Mouse (Mus musculus) embryo, embryonic 11.5 days (tissue): ENCODE measurements around the gene Rnaset2b.
"Not testable (repeated sequence)": the region's sequence is repeated elsewhere in the genome, so short reads cannot be mapped to it uniquely, and the experiment has no call there.

Experiments used
- DNase-seq: peaks from one replicate; pipeline ENCODE4 v3.0.0-alpha.2; 2012; ENCODE audit warnings: low read depth, low spot score

Gene Rnaset2b

DNA sequence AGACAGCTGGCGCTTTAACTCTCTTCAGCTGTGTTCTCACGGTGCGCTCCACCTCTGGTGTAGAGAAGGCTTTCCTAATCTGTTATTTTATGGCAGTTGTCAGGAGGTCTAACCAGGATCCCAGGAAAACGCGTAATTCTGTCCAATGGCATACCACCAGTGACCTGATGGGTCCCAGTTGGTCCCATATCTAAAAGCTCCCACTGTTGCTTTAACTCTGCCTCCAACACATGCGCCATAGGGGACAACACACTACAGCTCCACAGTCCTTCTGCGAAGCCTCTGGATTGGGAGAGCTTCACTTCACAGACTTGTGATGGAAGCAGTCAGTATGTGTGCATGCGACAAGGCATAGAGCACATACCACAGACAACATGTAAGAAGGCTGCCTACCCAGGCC lies 9.7 kb downstream of the Rnaset2b start:
- not testable (repeated sequence) for DNase-seq

DNA sequence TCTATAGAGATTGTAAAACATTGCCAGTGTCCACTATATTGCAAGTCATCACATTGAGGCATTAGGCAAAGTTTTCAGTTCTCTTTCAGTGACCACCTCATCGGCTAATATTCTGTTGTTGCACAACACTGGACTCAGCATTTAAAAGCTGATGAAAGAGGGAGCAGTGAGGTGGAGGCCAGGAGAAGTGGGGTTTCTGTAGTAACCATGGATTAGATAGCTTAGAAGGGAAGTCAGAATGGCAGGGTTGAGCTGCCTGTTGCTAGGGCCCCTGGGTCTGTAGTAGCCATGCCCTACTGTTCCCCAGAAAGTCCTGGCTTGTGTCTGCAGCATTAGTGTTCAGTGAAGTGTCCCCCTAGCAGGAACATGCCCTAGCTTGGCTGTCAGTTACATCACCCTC lies 15.7 kb downstream of the Rnaset2b start:
- not testable (repeated sequence) for DNase-seq

DNA sequence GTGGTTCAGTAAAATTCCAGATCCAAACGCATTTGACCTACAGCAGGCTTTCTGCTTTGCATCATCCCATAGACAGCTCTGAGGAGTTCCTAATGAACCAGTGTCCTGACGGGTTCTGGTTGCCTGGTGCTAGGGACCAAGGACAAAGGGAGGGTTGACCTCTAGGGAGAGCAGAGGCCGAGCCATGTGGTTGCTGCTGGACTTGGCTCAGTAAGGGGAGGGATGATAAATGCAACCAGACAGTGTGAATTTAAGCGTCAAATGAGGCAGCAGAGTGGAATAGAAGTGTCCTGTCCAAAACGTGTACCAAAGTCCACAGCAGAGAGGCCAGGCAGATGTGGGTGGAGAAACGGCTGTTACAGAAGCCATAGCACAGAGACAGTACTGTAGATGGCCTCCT lies 25.1 kb downstream of the Rnaset2b start:
- DNase-seq: not testable (repeated sequence)

DNA sequence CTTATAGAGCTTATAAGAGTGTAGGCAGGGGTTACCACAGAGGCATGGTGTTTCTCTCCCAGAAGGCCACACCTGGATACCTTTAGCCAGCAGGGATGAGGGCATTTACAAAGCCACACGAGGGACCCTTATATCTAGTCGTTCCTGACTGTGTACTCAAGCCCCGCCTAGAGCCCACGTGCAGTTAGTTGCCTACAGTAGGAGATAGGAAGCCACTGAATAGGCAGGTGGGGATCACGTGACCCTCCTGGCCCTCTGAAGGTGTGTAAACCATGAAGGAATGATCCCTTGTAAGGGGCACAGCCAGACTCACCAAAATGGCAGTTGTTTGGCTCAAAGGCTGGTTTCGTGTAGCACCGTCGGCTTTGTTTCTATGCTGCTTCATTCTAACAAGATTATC lies 26.4 kb downstream of the Rnaset2b start:
- DNase-seq: not testable (repeated sequence)

DNA sequence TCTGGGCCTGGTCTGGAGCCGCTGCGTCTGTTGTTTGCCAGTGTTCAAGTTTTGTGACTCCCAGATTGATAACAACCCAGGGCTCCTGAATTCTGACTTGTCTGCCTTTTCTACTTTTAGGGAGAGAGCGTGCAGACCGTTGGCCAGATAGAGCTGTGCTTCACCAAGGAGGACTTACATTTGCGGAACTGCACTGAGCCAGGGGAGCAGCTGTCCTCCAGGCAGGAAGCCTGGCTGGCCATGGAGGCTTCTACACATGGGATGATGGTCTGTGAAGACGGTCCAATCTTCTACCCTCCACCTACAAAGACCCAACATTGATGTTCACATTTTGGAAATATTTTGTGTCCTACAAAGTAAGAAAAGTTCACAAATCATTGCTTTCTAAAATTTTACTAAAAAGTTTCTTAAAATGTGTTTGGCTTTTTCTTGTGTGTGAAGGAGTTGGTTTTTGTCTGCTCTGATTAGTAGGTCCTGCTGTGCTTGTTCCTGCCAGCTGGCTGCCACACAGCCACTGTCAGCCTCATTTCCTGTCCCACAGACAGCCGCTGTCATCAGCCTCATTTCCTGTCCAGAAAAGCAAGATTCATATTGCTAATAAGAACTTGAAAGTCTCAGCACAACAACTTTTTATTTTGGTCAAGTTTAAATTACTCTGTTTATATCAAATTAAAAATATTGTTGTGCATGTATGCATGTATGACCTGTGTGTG lies 27.5 kb downstream of the Rnaset2b start:
- DNase-seq: not testable (repeated sequence)

DNA sequence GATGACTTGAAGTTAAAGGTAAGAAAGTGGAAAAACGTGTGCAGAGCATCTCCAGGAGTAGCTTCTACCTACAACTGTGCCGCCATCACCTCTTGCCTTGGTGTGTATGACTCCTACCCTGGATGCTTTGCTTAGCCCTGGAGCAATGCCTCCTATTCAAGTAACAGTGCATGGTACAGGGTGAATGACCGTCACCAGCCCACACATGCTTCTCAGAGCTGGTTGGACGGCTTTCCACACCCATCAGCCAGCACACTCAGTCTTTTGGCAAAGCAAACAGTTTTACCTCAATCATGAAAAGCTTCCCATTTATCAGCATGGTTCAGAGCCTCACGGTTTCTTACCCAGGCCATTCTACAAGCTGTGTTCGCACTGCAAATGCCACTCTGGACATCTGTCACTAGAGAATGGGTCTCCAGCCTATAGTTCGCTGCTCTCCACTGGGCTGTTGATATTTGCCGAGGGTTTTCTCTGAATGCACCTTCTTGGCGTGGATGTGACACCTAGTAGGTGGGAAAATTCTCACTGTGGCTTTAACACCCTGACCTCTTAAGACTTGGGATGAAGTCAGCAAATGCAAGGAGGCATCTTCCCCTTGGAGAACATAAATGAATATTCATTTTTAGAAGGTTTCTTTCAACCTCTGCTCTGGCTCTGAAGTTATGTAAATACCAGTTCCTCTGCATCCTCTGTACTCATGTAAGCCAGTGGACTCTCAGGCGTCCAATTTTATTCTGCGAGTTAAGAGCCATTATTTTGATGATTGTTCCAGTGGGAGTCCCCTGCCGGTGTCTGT lies 31.6 kb downstream of the Rnaset2b start:
- not testable (repeated sequence) for DNase-seq

DNA sequence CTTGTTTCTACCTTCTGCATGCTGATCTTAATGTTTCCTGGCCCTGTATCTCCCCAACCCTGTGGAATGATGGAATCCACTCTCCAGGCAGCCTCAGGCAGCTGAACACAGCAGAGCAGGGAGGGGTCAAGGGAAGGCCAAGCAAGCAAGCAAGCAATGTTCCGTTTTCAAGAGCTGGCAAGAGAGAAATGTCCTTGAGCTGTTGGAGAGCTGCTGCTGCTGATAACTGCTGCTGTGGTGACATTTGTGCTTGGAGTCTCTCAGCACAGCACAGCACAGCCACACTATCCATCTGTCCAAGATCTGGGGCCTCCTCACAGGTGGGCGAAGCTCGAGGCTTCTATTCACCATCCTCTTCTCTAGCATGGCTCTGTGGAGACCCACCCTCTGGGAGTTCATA lies 33.0 kb downstream of the Rnaset2b start:
- not testable (repeated sequence) for DNase-seq

DNA sequence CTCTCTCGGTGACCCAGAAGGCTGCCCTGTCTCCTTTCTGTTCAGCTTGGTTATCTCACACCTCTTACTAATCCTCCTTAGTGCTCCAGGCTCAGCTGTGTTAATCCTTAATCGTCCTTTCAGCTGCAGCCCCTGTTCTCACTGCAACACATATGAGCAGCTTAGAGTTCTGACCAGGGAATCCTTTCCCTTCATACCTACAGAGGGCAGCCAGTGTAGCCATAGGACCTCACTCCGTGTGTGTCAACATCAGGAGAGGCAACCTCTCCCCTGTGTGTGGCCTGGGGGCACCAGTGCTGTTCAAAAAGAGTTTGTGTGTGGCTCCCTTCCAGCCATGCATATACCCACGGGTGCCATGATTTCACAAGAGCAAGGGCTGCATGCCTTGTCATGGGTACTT lies 35.2 kb downstream of the Rnaset2b start:
- not testable (repeated sequence) for DNase-seq

DNA sequence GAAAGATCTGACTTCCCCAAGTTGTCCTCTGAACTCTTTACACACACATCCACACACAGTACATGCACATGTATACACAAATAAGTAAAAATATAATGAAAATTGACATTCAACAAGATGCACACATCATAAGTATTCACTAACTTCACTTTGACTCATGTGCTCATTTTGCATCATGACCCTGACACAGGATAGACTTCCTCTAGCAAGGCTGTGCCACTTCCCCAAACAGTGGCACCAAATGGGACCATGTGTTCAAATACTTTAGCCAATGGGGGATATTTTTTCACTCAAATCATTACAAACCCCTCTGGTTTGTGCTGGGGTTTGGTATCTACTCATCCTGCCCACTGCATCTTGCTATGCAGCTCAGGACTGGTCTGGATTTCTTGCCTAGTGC lies 38.5 kb downstream of the Rnaset2b start:
- DNase-seq: not testable (repeated sequence)

DNA sequence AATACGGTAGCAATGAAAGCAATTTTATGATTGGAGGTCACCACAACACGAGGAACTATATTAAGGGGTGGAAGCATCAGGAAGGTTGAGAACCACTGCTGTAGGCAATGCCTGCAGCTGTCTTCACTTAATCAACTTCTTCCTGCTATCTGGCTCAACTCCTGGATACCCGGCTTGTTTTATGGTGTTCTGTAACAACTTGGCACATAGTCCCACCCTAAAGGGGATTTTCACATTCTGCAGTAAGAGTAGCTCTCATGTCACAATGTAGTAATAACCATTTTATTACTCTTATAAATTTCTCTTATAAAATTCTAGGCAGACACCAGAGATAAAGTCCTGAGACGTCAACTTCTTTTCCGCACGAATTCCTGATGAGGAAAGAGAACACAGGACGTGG lies 39.0 kb downstream of the Rnaset2b start:
- DNase-seq: not testable (repeated sequence)

DNA sequence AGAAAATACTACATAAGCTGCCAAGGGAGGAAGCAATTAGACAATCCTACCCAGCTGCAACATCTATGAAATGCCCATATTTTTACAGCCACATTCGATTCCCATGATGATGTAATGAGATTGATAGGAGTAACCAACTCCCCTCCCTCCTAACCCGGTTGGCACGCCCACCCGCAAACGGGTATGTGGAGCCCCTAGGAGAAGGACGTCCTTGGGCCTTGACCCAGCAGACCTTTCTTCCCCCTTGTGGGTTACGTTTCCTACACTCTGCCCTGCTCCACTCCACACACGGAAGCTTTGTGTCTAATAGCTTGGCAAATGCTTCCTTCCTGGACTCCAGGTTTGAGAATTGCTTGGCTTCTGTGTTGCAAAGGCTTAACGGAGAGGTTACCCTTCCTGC lies 39.5 kb downstream of the Rnaset2b start:
- not testable (repeated sequence) for DNase-seq

DNA sequence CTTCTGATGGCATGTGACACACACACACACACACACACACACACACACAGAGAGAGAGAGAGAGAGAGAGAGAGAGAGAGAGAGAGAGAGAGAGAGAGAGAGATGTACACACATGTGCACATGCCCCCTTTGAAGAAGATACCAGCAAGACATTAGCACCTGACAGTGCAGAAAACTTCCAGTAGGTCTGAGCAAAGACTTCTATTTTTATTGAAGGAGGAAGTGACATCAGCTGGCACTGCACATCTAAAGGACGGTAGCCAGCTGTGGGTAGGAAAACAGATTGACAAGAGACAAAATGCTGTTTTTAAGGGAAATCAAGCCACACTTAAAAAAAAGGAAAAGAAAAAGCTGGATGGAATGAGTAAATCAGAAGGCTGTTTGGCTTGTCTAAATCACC lies 43.8 kb downstream of the Rnaset2b start:
- not testable (repeated sequence) for DNase-seq

DNA sequence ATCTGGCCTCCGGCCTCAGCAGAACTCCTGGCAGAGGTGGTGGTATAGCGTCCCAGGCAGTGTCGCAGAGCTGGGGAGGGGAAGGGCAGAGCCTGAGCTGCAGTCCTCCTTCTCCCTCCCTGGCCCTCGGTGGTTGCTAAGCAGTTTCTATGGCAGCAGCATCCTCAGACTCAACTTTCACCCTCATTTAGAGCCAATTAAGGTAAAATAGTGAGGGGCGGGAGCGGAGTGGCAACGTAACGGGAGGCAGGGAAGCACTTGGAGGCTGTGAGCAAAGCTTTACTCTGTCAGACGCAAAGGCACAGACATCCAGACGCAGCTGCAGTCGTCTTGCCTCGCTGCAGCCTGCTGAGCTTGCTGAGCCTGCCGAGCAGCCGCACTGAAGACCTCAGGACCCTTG lies 54.8 kb downstream of the Rnaset2b start, which contains the start of gene Gm1604a:
Gene Gm1604a (plus strand): TSS at position 312 of the 400 bp plus-strand sequence.
- DNase-seq: not testable (repeated sequence)

DNA sequence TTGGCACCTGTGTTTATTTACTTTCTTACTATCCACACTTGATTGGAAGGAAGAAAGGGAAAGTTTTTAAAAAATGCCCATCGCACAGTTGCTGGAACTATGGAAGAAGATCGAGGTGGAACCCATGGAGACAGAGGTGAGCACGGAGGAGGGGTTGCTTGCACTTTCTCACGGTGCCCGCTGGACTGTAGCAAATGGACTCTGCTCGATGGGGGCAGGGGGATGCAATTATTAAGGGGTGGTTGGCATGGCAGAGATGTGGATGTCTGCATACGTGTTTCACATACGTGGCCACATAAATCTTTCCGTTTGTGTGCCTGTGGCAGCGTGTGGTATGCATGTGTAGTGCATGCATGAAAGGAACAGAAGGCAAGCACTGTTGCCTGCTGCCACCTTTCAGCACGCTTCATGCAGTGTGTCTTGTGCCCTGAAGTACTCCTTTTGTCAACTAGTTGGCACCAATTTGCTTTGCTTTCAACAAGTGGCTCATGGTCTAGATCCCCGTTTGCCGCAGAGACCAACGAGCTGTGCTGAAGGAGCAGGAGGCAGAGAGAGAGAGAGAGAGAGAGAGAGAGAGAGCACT lies 55.4 kb downstream of the Rnaset2b start:
- DNase-seq: not testable (repeated sequence)

DNA sequence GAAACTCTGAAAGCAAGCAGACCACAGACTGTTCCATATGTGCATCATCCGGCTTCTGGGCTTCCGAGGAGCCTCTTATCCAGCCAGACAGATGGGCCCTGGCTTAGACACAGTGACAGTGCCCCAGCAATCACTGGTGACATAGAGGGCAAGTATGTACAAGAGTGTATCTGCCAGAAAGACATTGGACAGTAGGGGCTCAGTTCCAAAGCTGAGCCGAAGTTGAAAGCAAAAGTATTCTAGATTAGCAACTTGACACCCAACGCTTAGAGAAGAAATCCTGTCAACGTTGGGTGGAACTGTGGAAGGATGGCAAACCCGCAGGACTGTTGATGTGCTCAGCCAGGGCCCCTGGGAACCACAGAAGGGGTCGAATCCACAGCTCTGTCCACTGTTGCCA lies 59.8 kb downstream of the Rnaset2b start:
- DNase-seq: not testable (repeated sequence)

DNA sequence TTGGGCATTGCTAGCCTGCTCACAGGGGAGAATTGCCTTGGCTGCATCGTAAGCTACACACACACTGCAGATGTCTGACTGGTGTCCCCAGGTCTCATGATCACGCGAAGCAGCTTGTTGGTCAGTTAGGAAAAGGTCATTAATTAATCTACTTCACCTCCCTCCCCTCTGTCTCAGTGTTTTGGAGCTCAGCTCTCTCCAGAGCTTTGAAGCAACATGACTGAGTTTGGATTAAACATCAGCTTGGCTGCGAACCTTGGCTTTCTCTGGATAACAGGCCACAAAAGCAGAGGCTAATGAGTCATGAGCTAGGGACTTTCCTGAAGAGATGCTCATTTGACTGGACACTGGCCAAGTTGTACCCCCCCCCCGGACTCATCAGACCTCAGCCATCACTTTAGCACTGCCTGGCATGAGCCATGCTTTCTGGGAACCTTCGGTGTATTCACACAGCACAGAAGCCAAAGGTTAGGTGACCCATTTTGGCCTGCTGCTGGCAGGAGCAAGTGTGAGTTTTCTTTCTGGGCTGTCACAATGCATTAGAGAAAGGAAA lies 60.3 kb downstream of the Rnaset2b start:
- not testable (repeated sequence) for DNase-seq

DNA sequence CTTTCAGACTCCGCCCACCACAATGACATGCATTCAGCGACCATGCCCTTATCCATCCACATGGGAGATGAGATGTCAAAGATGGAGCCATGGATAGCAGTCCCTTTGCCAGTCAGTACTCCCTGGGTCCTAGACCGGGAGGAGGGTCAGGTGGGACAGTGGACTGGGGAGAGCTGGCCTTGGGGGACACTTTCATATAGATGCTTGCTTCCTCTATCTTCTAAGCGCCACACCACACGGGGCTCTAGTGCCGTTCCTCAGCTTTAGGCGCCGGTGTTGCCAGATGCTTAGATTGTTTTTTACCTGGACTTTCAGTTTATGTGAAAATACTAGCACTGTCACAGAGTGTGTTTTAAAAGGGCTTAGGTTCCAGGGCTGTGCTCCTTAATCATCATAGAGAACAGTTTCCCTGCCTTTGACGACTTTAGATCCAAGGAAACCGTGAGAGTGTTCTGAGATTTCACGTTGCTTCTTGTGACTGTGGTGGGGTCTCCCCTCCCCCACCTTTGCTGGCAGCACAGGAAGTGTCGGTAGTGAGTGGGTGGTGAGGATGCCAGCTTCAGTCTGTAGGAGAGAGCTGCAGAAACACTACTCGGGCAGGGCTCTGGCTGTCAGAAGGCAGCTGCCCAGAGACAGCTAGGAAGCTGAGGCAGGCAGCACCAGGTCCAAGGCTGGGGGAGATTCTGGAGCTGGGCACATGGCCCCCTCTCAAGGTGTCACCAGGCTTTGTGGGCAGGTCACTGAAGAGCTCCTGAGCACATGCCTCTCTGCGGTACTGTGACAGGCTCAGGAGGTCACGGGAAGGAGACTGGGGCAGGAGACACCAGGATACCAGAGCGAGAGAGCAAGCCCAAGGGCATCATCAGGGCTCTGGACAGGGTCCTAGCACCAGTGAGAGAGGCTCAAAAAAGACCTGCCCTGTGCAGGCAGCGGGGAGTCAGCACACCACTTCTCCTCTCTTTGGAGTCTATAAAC lies 63.0 kb downstream of the Rnaset2b start:
- not testable (repeated sequence) for DNase-seq
